Comparison of ENCODE assay signal across 9 mouse cellular contexts in genomic region chr16:73096091-73097083, GRCm38 (mm10).
A peak's percentile ranks its signal among the peaks of the same experiment; 100 is the strongest.
DNase-seq lines count a peak whose midpoint lies in the region; ATAC-seq and TF ChIP-seq lines count a peak whose summit lies in the region.
"Had no signal": no experiment of that assay in that cellular context is flagged by ENCODE, and none has a peak within 500 bp of the region (broad histone marks: within the 10 kb centered on the region; RNA-seq: fewer than 3 reads in every experiment).

No protein-coding gene starts in this region.

- peaks cover 39% of the 10 kb centered on the region for H3K4me1 ChIP-seq in E14TG2a.4 (replicated peaks; ENCODE audit: low read depth, low read length)
- no peaks in the 10 kb centered on the region for H3K4me1 ChIP-seq in forebrain, postnatal 0 days (ENCODE audit: insufficient read depth)
- H3K4me1 ChIP-seq in limb, embryonic 14.5 days (ENCODE audit: control insufficient read depth, insufficient read depth, low read length) = peaks cover 16% of the 10 kb centered on the region

- H3K4me2 ChIP-seq in forebrain, postnatal 0 days (ENCODE audit: low read depth) = 0 out of 2 replicates have a peak overlapping the region, but pooled peaks have one; percentile 16
- peak overlapping the region; percentile 38; the same call in 1 of the 2 replicates for H3K4me2 ChIP-seq in limb, embryonic 14.5 days (replicated peaks; ENCODE audit: low read depth, low read length, severe bottlenecking)

- 13% methylated on average over 8 of the region's 8 CpGs for WGBS in forebrain, postnatal 0 days
- WGBS in limb, embryonic 14.5 days = 8% methylated on average over 8 of the region's 8 CpGs

- H3K27me3 ChIP-seq in E14TG2a.4 (ENCODE audit: insufficient read depth, low read length) = no peaks in the 10 kb centered on the region; the same call in 1 of the 2 replicates
- no peaks in the 10 kb centered on the region for H3K27me3 ChIP-seq in forebrain, postnatal 0 days (ENCODE audit: insufficient read depth, low read length)
- H3K27me3 ChIP-seq in limb, embryonic 14.5 days (ENCODE audit: control insufficient read depth, insufficient read depth, low read length) = no peaks in the 10 kb centered on the region
- H3K27me3 ChIP-seq: Patski had no signal

- no peaks in the 10 kb centered on the region for H3K36me3 ChIP-seq in E14TG2a.4 (ENCODE audit: insufficient read depth, low read length)
- H3K36me3 ChIP-seq in forebrain, postnatal 0 days (ENCODE audit: insufficient read depth) = no peaks in the 10 kb centered on the region
- H3K36me3 ChIP-seq in limb, embryonic 14.5 days (ENCODE audit: control insufficient read depth, insufficient read depth, low read length) = no peaks in the 10 kb centered on the region

- H3K27ac ChIP-seq in forebrain, postnatal 0 days (ENCODE audit: low read depth, low read length) = no peak overlapping the region
- no peak overlapping the region for H3K27ac ChIP-seq in limb, embryonic 14.5 days (replicated peaks; ENCODE audit: low read depth, low read length)

- no peak for TF ChIP-seq CTCF in E14TG2a.4 (conservative IDR thresholded peaks at IDR 0.05; ENCODE audit: low read length)
- no peak for TF ChIP-seq CTCF in forebrain, postnatal 0 days (IDR thresholded peaks at IDR 0.05; ENCODE audit: low read depth)

- no peak for TF ChIP-seq POLR2A in limb, embryonic 14.5 days (IDR thresholded peaks at IDR 0.05; ENCODE audit: borderline replicate concordance, extremely low read depth, insufficient read depth, insufficient read length)

- 0 out of 2 replicates have a peak overlapping the region, but pooled peaks have one; percentile 4 for H3K4me3 ChIP-seq in E14TG2a.4 (replicated peaks; ENCODE audit: low read length)
- H3K4me3 ChIP-seq in forebrain, postnatal 0 days (ENCODE audit: low read depth, low read length) = no peak overlapping the region
- no peak overlapping the region; the same call in 1 of the 2 replicates for H3K4me3 ChIP-seq in limb, embryonic 14.5 days (replicated peaks; ENCODE audit: low read length)

- intact Hi-C loops in gastrocnemius, postnatal 36 days (cut with DNase I) = no loop called here

- no peak overlapping the region for H3K9ac ChIP-seq in forebrain, postnatal 0 days
- H3K9ac ChIP-seq in limb, embryonic 14.5 days (ENCODE audit: low read depth, low read length, severe bottlenecking) = no peak overlapping the region

- H3K9me3 ChIP-seq in E14TG2a.4 (ENCODE audit: low read length) = peaks cover 5% of the 10 kb centered on the region
- H3K9me3 ChIP-seq in forebrain, postnatal 0 days (ENCODE audit: low read length) = no peaks in the 10 kb centered on the region
- no peaks in the 10 kb centered on the region for H3K9me3 ChIP-seq in limb, embryonic 14.5 days (ENCODE audit: control insufficient read depth, low read length)

- DNase-seq in ES-CJ7 (ENCODE audit: low read depth, low spot score) = peak; percentile 94
- no peak for DNase-seq in forebrain, postnatal 0 days
- DNase-seq in limb, embryonic 14.5 days (ENCODE audit: low spot score) = no peak
- no peak for DNase-seq in cerebellum, adult 11 months
- DNase-seq in gastrocnemius, postnatal 36 days = no peak
- no peak for DNase-seq in spleen, adult 12 weeks (ENCODE audit: low spot score)
- DNase-seq: liver had no signal

- ATAC-seq in forebrain, postnatal 0 days = no peak
- 0 out of 2 replicates have a peak, but pooled peaks have one; percentile 20 for ATAC-seq in limb, embryonic 14.5 days (ENCODE audit: low FRiP score, low read depth)
- ATAC-seq: Patski had no signal
